ENCODE assay signal across 8 mouse cellular contexts in the genomic region with DNA sequence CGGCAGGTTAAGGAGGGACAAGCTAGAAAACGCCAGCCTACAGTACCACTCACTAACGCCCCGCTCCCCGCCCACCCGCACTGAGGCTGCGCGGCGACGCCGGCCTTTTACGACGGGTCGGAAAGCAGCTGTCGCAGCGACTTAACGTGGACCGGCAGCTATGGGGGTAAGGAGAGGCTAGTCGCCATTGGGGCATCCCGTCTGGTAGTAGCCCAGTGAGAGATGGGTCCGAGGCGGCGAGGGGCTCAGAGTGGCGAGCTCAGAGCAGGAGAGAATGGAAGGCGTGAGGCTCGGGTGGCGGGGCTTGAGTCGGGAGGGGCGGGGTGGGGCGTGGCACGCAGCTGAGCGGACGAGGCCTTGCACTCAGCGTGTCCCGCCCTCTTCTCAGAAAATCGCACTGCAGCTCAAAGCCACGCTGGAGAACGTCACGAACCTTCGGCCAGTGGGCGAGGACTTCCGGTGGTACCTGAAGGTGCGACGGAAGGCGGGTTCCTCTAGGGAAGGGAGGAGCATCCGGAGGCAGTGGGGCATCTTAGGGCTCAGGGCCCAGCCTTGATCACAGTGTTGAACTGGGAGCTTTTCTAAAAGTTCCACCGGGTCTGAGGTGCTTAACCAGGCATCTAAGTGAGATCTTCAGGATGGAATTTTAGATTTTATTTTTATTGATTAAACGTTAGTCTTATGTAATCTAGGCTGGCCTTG. TPM values are rescaled to one million over a fixed set of nuclear protein-coding genes. Genes with fewer than 3 reads are reported as not detected.
DNase-seq lines count a peak whose midpoint lies in the region; ATAC-seq and TF ChIP-seq lines count a peak whose summit lies in the region.

0610037L13Rik (plus strand) TSS at position 83 of the 702 bp plus-strand sequence.

- intact Hi-C loops in heart, postnatal 36 days (cut with DNase I) = loop anchor here (2.0 to 10.0 kb wide), 2 partner anchors 33 to 435 kb away; partner anchors contain the start of genes Coa7 and Cpt2

- TF ChIP-seq POLR2A in olfactory bulb, adult 2 months (IDR thresholded peaks at IDR 0.05; ENCODE audit: insufficient read depth, low read depth, low read length) = 0 out of 2 replicates have a peak, but pooled peaks have one; percentile 49
- TF ChIP-seq POLR2A in thymus, adult 2 months (IDR thresholded peaks at IDR 0.05; ENCODE audit: control insufficient read depth, extremely low read depth, insufficient read depth, low read length, poor library complexity) = peak; percentile 66; the same call in 1 of the 2 replicates

- WGBS in forebrain, embryonic 16.5 days = 0% methylated on average over 45 of the region's 48 CpGs
- under 1% methylated on average over 48 of the region's 48 CpGs for WGBS in lung, embryonic 14.5 days
- under 1% methylated on average over 48 of the region's 48 CpGs for WGBS in olfactory bulb, adult 2 months
- WGBS in thymus, adult 2 months = under 1% methylated on average over 48 of the region's 48 CpGs

- peak; percentile 96 for DNase-seq in G1E (ENCODE audit: low spot score)
- peak; percentile 94 to 98 for DNase-seq in cerebellum, adult 18-20 months
- DNase-seq in heart, postnatal 36 days = peak; percentile 93 to 94
- DNase-seq in layer of hippocampus, adult 2 months (ENCODE audit: low spot score in 2 of 2) = peak; percentile 90 to 96
- peak; percentile 98 for DNase-seq in lung, embryonic 14.5 days
- DNase-seq in thymus, adult 2 months = peak; percentile 92

- H3K4me2 ChIP-seq in forebrain, embryonic 16.5 days (ENCODE audit: low read length) = peak within 1 kb of the TSS; percentile 77
- H3K4me2 ChIP-seq in lung, embryonic 14.5 days = peak within 1 kb of the TSS; percentile 86

- no peaks in the 10 kb centered on the region for H3K27me3 ChIP-seq in G1E (ENCODE audit: insufficient read depth, low read length)
- no peaks in the 10 kb centered on the region for H3K27me3 ChIP-seq in forebrain, embryonic 16.5 days (replicated peaks; ENCODE audit: control insufficient read depth, insufficient read depth, low read length)
- H3K27me3 ChIP-seq in lung, embryonic 14.5 days (ENCODE audit: insufficient read depth, low read length) = no peaks in the 10 kb centered on the region
- no peaks in the 10 kb centered on the region for H3K27me3 ChIP-seq in thymus, adult 2 months (ENCODE audit: control insufficient read depth, insufficient read depth, low read length)

- H3K9ac ChIP-seq in forebrain, embryonic 16.5 days (replicated peaks; ENCODE audit: low read depth, low read length) = peak within 1 kb of the TSS; percentile 74
- peak within 1 kb of the TSS; percentile 66 for H3K9ac ChIP-seq in lung, embryonic 14.5 days

- no peaks in the 10 kb centered on the region for H3K9me3 ChIP-seq in G1E (replicated peaks)
- H3K9me3 ChIP-seq in forebrain, embryonic 16.5 days (ENCODE audit: control insufficient read depth, low read length) = no peaks in the 10 kb centered on the region
- H3K9me3 ChIP-seq in lung, embryonic 14.5 days (ENCODE audit: low read depth, low read length) = no peaks in the 10 kb centered on the region

- H3K36me3 ChIP-seq in G1E (replicated peaks) = peaks cover 76% of the 10 kb centered on the region
- peaks cover 15% of the 10 kb centered on the region for H3K36me3 ChIP-seq in forebrain, embryonic 16.5 days (ENCODE audit: control insufficient read depth, insufficient read depth)
- peaks cover 59% of the 10 kb centered on the region for H3K36me3 ChIP-seq in lung, embryonic 14.5 days (ENCODE audit: insufficient read depth)
- peaks cover 16% of the 10 kb centered on the region for H3K36me3 ChIP-seq in thymus, adult 2 months (ENCODE audit: control insufficient read depth, insufficient read depth, low read length)

- H3K27ac ChIP-seq in forebrain, embryonic 16.5 days (ENCODE audit: low read length) = peak within 1 kb of the TSS; percentile 88
- peak within 1 kb of the TSS; percentile 88 for H3K27ac ChIP-seq in layer of hippocampus, adult 2 months
- H3K27ac ChIP-seq in lung, embryonic 14.5 days (ENCODE audit: low read depth) = peak within 1 kb of the TSS; percentile 83
- peak within 1 kb of the TSS; percentile 24; the same call in 1 of the 2 replicates for H3K27ac ChIP-seq in olfactory bulb, adult 2 months (ENCODE audit: insufficient read depth, low read depth, low read length)
- H3K27ac ChIP-seq in thymus, adult 2 months (ENCODE audit: control insufficient read depth, insufficient read depth, low read length) = no peak within 1 kb of the TSS; the same call in 1 of the 2 replicates

- peaks cover 31% of the 10 kb centered on the region for H3K4me1 ChIP-seq in G1E (ENCODE audit: insufficient read depth, low read depth, low read length)
- peaks cover 13% of the 10 kb centered on the region for H3K4me1 ChIP-seq in forebrain, embryonic 16.5 days (replicated peaks; ENCODE audit: control insufficient read depth, insufficient read depth, low read length)
- H3K4me1 ChIP-seq in lung, embryonic 14.5 days (ENCODE audit: insufficient read depth) = peaks cover 5% of the 10 kb centered on the region; the same call in 1 of the 2 replicates
- H3K4me1 ChIP-seq in olfactory bulb, adult 2 months (ENCODE audit: control insufficient read depth, insufficient read depth, low read length) = no peaks in the 10 kb centered on the region
- H3K4me1 ChIP-seq in thymus, adult 2 months (replicated peaks; ENCODE audit: control insufficient read depth, insufficient read depth, low read length) = peaks cover 7% of the 10 kb centered on the region; the same call in 1 of the 2 replicates

- ATAC-seq in G1E (ENCODE audit: extremely low read depth, insufficient number of reproducible peaks, low FRiP score, poor library complexity, severe bottlenecking) = peak; percentile 97
- peak; percentile 96 for ATAC-seq in forebrain, embryonic 16.5 days
- ATAC-seq in lung, embryonic 14.5 days (ENCODE audit: insufficient read depth) = peak; percentile 94

- H3K4me3 ChIP-seq in G1E (ENCODE audit: low read depth, low read length) = peak within 1 kb of the TSS; percentile 76
- peak within 1 kb of the TSS; percentile 51 for H3K4me3 ChIP-seq in forebrain, embryonic 16.5 days (replicated peaks; ENCODE audit: low read length)
- peak within 1 kb of the TSS; percentile 60 for H3K4me3 ChIP-seq in layer of hippocampus, adult 2 months
- H3K4me3 ChIP-seq in lung, embryonic 14.5 days (ENCODE audit: low read depth, low read length) = peak within 1 kb of the TSS; percentile 56
- H3K4me3 ChIP-seq in olfactory bulb, adult 2 months (ENCODE audit: insufficient read depth, low read depth, low read length) = peak within 1 kb of the TSS; percentile 69
- peak within 1 kb of the TSS; percentile 60 for H3K4me3 ChIP-seq in thymus, adult 2 months (ENCODE audit: control insufficient read depth, insufficient read depth, low read length)

- TF ChIP-seq CTCF in G1E (IDR thresholded peaks at IDR 0.05; ENCODE audit: low read depth, low read length) = no peak
- no peak for TF ChIP-seq CTCF in layer of hippocampus, adult 2 months (conservative IDR thresholded peaks at IDR 0.05)
- TF ChIP-seq CTCF in lung, embryonic 14.5 days (IDR thresholded peaks at IDR 0.05; ENCODE audit: low read depth) = no peak
- TF ChIP-seq CTCF in olfactory bulb, adult 2 months (IDR thresholded peaks at IDR 0.05; ENCODE audit: insufficient read depth, low read depth, low read length) = no peak
- 0 out of 2 replicates have a peak, but pooled peaks have one; percentile 25 for TF ChIP-seq CTCF in thymus, adult 2 months (IDR thresholded peaks at IDR 0.05; ENCODE audit: borderline replicate concordance, control insufficient read depth, extremely low read depth, insufficient read depth, low read length, poor library complexity)

RNA-seq across cellular contexts. Expression of gene 0610037L13Rik, which starts in this region (rescaled TPM):
- total RNA-seq in G1E (2014; fragmentation: Nextera tagmentation) = 50.5 and 58.7 TPM in 2 replicates
- 35.0 and 48.3 TPM in 2 replicates for total RNA-seq in G1E (2017)
- 2.4 and 2.7 TPM in 2 replicates for polyA plus RNA-seq in G1E (2012)
- 99.3 and 99.9 TPM in 2 replicates for polyA plus RNA-seq in forebrain, embryonic 16.5 days (2015; fragmentation: Nextera tagmentation; extraction: Ambion mirVana)
- total RNA-seq in heart, postnatal 36 days (2021) = 10 to 100 TPM; 53.2 to 54.3 TPM
- 10 to 100 TPM; 69.2 to 74.3 TPM for total RNA-seq in layer of hippocampus, adult 2 months (2021)
- 138 and 139 TPM in 2 replicates for polyA plus RNA-seq in lung, embryonic 14.5 days (2014; fragmentation: Nextera tagmentation; extraction: Ambion mirVana)
- not detected in 2 replicates for polyA plus RNA-seq in olfactory bulb, adult 2 months (2012; ENCODE audit: insufficient read depth, insufficient read length, low replicate concordance, missing spikeins)
- polyA plus RNA-seq in thymus, adult 2 months (2012; rRNA removed) = 24.0 and 29.7 TPM in 2 replicates
